Mouse (Mus musculus): ENCODE measurements around the gene Myo18b. TPM values are rescaled to one million over a fixed set of nuclear protein-coding genes. Genes with fewer than 3 reads are reported as not detected.

Gene Myo18b
- total RNA-seq, 1 experiment: 2.3 TPM

DNA sequence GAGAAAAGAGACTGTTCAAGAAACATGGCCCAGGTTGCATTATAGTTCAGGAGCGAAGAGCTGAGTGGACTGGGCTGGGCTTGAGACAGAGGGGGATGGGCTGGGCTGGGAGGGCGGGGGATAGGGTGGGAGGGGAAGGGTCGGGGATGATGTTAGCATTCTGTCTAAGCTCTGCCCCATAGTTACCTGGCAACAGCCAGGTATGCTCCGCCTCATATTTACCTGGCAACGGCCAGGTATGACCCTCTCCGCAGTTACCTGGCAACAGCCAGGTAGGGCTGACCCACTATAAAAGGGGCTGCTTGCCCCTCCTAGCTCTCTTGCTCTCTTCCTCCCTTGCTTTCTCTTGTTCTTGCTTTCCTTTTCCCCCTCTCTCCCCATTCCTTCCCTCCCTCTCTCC, 239.4 kb downstream of the Myo18b start:
- no peak for TF ChIP-seq MAFK (IDR thresholded peaks at IDR 0.05; ENCODE audit: insufficient read depth, low read depth, low read length)
- TF ChIP-seq ZC3H11A (IDR thresholded peaks at IDR 0.05; ENCODE audit: borderline replicate concordance, low read depth, low read length): no peak
- TF ChIP-seq HCFC1 (IDR thresholded peaks at IDR 0.05; ENCODE audit: borderline replicate concordance, insufficient read depth, low read length): no peak
- no peak for TF ChIP-seq CHD2 (IDR thresholded peaks at IDR 0.05; ENCODE audit: low read depth, low read length)
- TF ChIP-seq ZNF384 (IDR thresholded peaks at IDR 0.05; ENCODE audit: low read depth, low read length): no peak
- no peak for DNase-seq (ENCODE audit: low read depth, low spot score)
- Histone ChIP-seq H3K4me3 (ENCODE audit: insufficient read depth in 1 of 2, low read depth in 1 of 2, low read length in 2 of 2, poor library complexity in 1 of 2, severe bottlenecking in 1 of 2) (no peak overlapping the region), H3K36me3 (ENCODE audit: control insufficient read depth, insufficient read depth, low read length, poor library complexity, severe bottlenecking) (no peaks in the 10 kb centered on the region), H3K9ac (ENCODE audit: insufficient read depth, low read depth, low read length, poor library complexity, severe bottlenecking) (no peak overlapping the region), H3K4me1 (ENCODE audit: control insufficient read depth in 2 of 2, insufficient read depth in 2 of 2, low read length in 2 of 2, poor library complexity in 1 of 2) (peaks cover 0 to 18% of the 10 kb centered on the region in 2 experiments; a peak in 2 of 4 replicates), H3K9me3 (ENCODE audit: control insufficient read depth, insufficient read depth, low read depth, low read length) (no peaks in the 10 kb centered on the region), H3K27ac (ENCODE audit: insufficient read depth, low read depth, low read length, poor library complexity, severe bottlenecking) (no peak overlapping the region)
- in situ Hi-C loops (cut with MboI; ENCODE audit: low sequenced_read_pairs in 2 of 2, unreplicated experiment in 2 of 2): no loop called here

DNA sequence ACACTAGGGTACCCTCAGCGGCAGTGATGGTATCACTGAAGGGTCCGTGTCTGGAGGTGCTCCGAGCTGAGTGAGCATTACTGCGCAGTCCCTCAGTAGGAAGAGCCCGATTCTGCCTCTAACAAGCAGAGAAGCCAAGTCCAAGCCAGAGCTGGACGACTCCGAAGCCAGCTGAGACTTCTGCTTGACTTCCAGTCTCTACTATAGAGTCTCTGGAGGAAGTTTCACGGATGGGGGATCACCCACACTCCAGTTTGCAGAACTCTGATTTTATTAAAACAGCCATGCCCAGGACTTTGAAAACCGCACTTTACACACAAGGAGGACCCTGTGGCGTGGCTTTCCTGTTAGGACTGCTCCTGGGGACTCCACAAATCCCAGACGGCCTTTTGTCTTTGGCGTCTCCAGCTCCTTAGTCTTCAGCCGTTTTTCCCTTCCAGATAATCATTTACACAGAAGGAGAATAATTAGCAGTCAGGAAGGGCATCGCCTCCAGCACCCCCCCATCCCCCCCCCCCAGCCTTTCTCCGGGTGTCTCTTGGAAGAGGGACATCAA, 240.1 kb downstream of the Myo18b start:
- Histone ChIP-seq H3K4me3 (ENCODE audit: insufficient read depth in 1 of 2, low read depth in 1 of 2, low read length in 2 of 2, poor library complexity in 1 of 2, severe bottlenecking in 1 of 2) (no peak overlapping the region), H3K36me3 (ENCODE audit: control insufficient read depth, insufficient read depth, low read length, poor library complexity, severe bottlenecking) (no peaks in the 10 kb centered on the region), H3K27ac (ENCODE audit: insufficient read depth, low read depth, low read length, poor library complexity, severe bottlenecking) (no peak overlapping the region), H3K9me3 (ENCODE audit: control insufficient read depth, insufficient read depth, low read depth, low read length) (no peaks in the 10 kb centered on the region), H3K4me1 (ENCODE audit: control insufficient read depth in 2 of 2, insufficient read depth in 2 of 2, low read length in 2 of 2, poor library complexity in 1 of 2) (peaks cover 0 to 18% of the 10 kb centered on the region in 2 experiments; a peak in 2 of 4 replicates), H3K9ac (ENCODE audit: insufficient read depth, low read depth, low read length, poor library complexity, severe bottlenecking) (no peak overlapping the region)
- TF ChIP-seq ZNF384 (IDR thresholded peaks at IDR 0.05; ENCODE audit: low read depth, low read length) (no peak), HCFC1 (IDR thresholded peaks at IDR 0.05; ENCODE audit: borderline replicate concordance, insufficient read depth, low read length) (no peak), ZC3H11A (IDR thresholded peaks at IDR 0.05; ENCODE audit: borderline replicate concordance, low read depth, low read length) (no peak), MAFK (IDR thresholded peaks at IDR 0.05; ENCODE audit: insufficient read depth, low read depth, low read length) (no peak), CHD2 (IDR thresholded peaks at IDR 0.05; ENCODE audit: low read depth, low read length) (no peak)
- DNase-seq (ENCODE audit: low read depth, low spot score): no peak
- in situ Hi-C loops (cut with MboI; ENCODE audit: low sequenced_read_pairs in 2 of 2, unreplicated experiment in 2 of 2): no loop called here

DNA sequence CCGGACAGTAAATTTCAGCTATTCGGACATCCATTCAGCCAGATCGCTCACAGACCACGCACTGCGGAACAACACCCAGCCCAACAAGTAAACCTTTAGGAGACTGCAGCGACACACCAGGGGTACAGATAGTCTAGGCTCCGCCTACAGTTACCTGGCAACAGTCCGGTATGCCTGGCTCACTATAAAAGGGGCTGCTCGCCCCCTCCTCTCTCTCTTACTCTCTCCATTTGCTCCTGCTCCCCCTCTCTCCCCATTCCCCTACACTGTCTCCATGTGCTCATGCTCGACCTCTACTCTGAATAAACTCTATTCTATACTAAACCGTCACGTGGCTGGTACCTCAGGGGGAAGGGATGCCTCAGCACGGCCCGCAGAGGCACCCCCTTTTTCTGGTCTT, 240.6 kb downstream of the Myo18b start:
- Histone ChIP-seq H3K36me3 (ENCODE audit: control insufficient read depth, insufficient read depth, low read length, poor library complexity, severe bottlenecking) (no peaks in the 10 kb centered on the region), H3K4me1 (ENCODE audit: control insufficient read depth in 2 of 2, insufficient read depth in 2 of 2, low read length in 2 of 2, poor library complexity in 1 of 2) (peaks cover 0 to 14% of the 10 kb centered on the region in 2 experiments; a peak in 2 of 4 replicates), H3K27ac (ENCODE audit: insufficient read depth, low read depth, low read length, poor library complexity, severe bottlenecking) (no peak overlapping the region), H3K9me3 (ENCODE audit: control insufficient read depth, insufficient read depth, low read depth, low read length) (no peaks in the 10 kb centered on the region), H3K4me3 (ENCODE audit: insufficient read depth in 1 of 2, low read depth in 1 of 2, low read length in 2 of 2, poor library complexity in 1 of 2, severe bottlenecking in 1 of 2) (no peak overlapping the region), H3K9ac (ENCODE audit: insufficient read depth, low read depth, low read length, poor library complexity, severe bottlenecking) (no peak overlapping the region)
- in situ Hi-C loops (cut with MboI; ENCODE audit: low sequenced_read_pairs in 2 of 2, unreplicated experiment in 2 of 2): no loop called here
- no peak for DNase-seq (ENCODE audit: low read depth, low spot score)
- TF ChIP-seq ZNF384 (IDR thresholded peaks at IDR 0.05; ENCODE audit: low read depth, low read length): no peak
- TF ChIP-seq ZC3H11A (IDR thresholded peaks at IDR 0.05; ENCODE audit: borderline replicate concordance, low read depth, low read length): no peak
- no peak for TF ChIP-seq MAFK (IDR thresholded peaks at IDR 0.05; ENCODE audit: insufficient read depth, low read depth, low read length)
- TF ChIP-seq CHD2 (IDR thresholded peaks at IDR 0.05; ENCODE audit: low read depth, low read length): no peak
- no peak for TF ChIP-seq HCFC1 (IDR thresholded peaks at IDR 0.05; ENCODE audit: borderline replicate concordance, insufficient read depth, low read length)

DNA sequence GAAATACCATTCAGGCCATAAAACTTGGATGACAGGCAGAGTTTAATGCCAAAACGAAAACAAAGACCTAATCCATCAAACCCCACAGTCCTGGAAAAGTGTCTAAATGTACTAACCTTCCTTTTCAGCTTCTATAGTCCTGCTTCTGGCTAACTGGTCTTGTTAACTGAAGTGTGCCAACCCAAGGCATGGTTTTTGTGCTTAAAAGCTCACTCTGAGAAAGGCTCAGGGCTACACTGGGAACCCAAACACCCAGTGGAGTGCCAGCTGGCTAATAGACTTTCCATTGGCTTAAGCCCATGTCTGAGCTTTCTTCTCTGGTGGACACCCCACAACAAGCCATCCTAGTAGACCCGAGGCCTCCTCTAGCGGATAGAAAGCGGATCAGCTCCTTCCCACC, 244.1 kb downstream of the Myo18b start:
- H3K27ac ChIP-seq (ENCODE audit: insufficient read depth, low read depth, low read length, poor library complexity, severe bottlenecking): no peak overlapping the region
- H3K36me3 ChIP-seq (ENCODE audit: control insufficient read depth, insufficient read depth, low read length, poor library complexity, severe bottlenecking): no peaks in the 10 kb centered on the region
- H3K9me3 ChIP-seq (ENCODE audit: control insufficient read depth, insufficient read depth, low read depth, low read length): no peaks in the 10 kb centered on the region
- in situ Hi-C loops (cut with MboI; ENCODE audit: low sequenced_read_pairs in 2 of 2, unreplicated experiment in 2 of 2): no loop called here
- no peak overlapping the region for H3K9ac ChIP-seq (ENCODE audit: insufficient read depth, low read depth, low read length, poor library complexity, severe bottlenecking)
- no peak overlapping the region for H3K4me3 ChIP-seq (ENCODE audit: insufficient read depth in 1 of 2, low read depth in 1 of 2, low read length in 2 of 2, poor library complexity in 1 of 2, severe bottlenecking in 1 of 2)
- TF ChIP-seq MAFK (IDR thresholded peaks at IDR 0.05; ENCODE audit: insufficient read depth, low read depth, low read length): no peak
- no peak for TF ChIP-seq CHD2 (IDR thresholded peaks at IDR 0.05; ENCODE audit: low read depth, low read length)
- TF ChIP-seq ZNF384 (IDR thresholded peaks at IDR 0.05; ENCODE audit: low read depth, low read length): no peak
- TF ChIP-seq ZC3H11A (IDR thresholded peaks at IDR 0.05; ENCODE audit: borderline replicate concordance, low read depth, low read length): no peak
- TF ChIP-seq HCFC1 (IDR thresholded peaks at IDR 0.05; ENCODE audit: borderline replicate concordance, insufficient read depth, low read length): no peak
- peaks cover 0 to 13% of the 10 kb centered on the region in 2 experiments; a peak in 2 of 4 replicates for H3K4me1 ChIP-seq (ENCODE audit: control insufficient read depth in 2 of 2, insufficient read depth in 2 of 2, low read length in 2 of 2, poor library complexity in 1 of 2)
- no peak for DNase-seq (ENCODE audit: low read depth, low spot score)

Measured in ES-E14 (cell line).